In the genomic region with DNA sequence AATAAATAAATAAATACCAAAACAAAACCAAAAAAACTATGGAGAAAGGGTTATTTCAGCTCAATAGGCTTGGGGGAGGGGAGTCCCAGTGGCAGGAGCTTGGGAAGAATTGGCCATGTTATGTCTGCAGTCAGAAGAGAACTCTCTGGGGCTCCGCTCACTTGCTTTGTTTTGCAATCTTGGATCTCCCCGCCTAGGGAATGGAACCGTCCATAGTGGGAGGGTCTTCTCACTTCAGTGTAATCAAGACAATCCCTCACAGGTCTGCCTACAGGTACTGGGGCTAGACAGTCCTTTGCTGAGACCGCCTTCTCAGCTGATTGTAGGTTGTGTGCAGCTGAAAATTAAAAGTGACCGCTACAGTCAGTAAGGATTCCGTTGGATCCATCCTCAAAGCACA, we compare ENCODE assay signal across 23 mouse cellular contexts. TPM values are rescaled to one million over a fixed set of nuclear protein-coding genes. Genes with fewer than 3 reads are reported as not detected.
"Had no signal": no experiment of that assay in that cellular context is flagged by ENCODE, and none has a peak within 500 bp of the region (broad histone marks: within the 10 kb centered on the region; RNA-seq: fewer than 3 reads in every experiment).

No protein-coding gene starts in this region.

- H3K27ac ChIP-seq: lung, embryonic 15.5 days; macrophage; midbrain, embryonic 13.5 days; midbrain, embryonic 15.5 days; neural tube, embryonic 13.5 days; neural tube, embryonic 15.5 days had no signal

- H3K9ac ChIP-seq: liver, postnatal 0 days; lung, embryonic 15.5 days; midbrain, embryonic 13.5 days; midbrain, embryonic 15.5 days; neural tube, embryonic 13.5 days; neural tube, embryonic 15.5 days had no signal

- H3K4me3 ChIP-seq: lung, embryonic 15.5 days; megakaryocyte, embryonic 14.5 days; midbrain, embryonic 13.5 days; midbrain, embryonic 15.5 days; myocyte; neural tube, embryonic 13.5 days; neural tube, embryonic 15.5 days had no signal

- DNase-seq: liver, postnatal 0 days; lung, adult 2 months; lung, postnatal 14 days; lung, postnatal 36 days; retina, postnatal 1 day; right cerebral cortex, adult 18-20 months; right cerebral cortex, postnatal 25 days; right cerebral cortex, postnatal 4 days; spleen, adult 18-20 months; thymus, adult 18-20 months; thymus, postnatal 25 days; thymus, postnatal 4 days had no signal

- H3K4me2 ChIP-seq: lung, embryonic 15.5 days; midbrain, embryonic 11.5 days; midbrain, embryonic 13.5 days; midbrain, embryonic 15.5 days; neural tube, embryonic 13.5 days; neural tube, embryonic 15.5 days had no signal

- ATAC-seq: liver, postnatal 0 days; lung, postnatal 0 days; midbrain, embryonic 13.5 days; midbrain, embryonic 15.5 days had no signal

- H3K27me3 ChIP-seq: lung, embryonic 15.5 days; midbrain, embryonic 13.5 days; midbrain, embryonic 15.5 days; neural tube, embryonic 13.5 days; neural tube, embryonic 15.5 days had no signal

- H3K9me3 ChIP-seq: lung, embryonic 15.5 days; midbrain, embryonic 13.5 days; midbrain, embryonic 15.5 days; neural tube, embryonic 13.5 days; neural tube, embryonic 15.5 days had no signal

RNA-seq across cellular contexts. Expression of a gene that starts 14.7 kb away (rescaled TPM):
- total RNA-seq: megakaryocyte progenitor cell, adult 5-6 weeks had no signal
- polyA plus RNA-seq: macrophage had no signal

RNA-seq across cellular contexts. Expression of a gene that starts 46.6 kb away (rescaled TPM):
- total RNA-seq: megakaryocyte progenitor cell, adult 5-6 weeks had no signal
- polyA plus RNA-seq: macrophage had no signal
